Mouse (Mus musculus): ENCODE results near the gene Gramd1a.

DNA sequence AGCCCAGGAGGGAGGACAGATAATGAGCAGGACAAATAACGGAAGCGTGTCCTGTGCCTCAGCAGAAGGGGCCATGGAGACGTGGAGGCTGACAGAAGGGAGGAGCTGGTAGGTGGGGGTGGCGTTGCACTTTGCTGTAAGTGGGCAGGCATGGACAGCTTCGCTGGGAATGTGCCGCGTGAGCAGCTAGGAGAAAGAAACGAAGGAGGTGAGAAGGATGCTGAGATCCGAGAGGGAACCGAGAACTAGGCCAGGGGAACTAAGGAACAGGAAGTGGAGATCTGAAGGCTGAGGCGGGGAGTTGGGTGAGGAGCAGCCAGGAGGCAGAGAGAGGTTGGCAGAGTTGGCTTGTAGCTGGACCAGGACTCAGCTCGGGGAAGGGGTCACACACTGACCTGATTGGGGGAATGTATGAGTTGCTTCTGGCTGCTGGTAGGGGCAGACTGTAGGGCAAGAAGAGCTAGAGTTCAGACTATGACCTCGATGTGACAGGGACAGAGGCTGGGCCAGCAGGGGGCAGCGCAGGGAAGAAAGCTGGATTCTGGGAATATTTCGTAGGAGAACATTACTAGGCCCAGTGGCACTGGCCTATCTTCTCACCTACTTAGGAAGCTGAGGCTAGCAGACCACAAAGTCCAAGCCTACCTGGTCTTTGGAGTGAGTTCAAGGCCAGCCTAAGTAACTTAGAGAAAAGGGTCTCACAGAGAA is 50.5 kb downstream of the Gramd1a start:
- TF ChIP-seq CTCF (IDR thresholded peaks at IDR 0.05; ENCODE audit: extremely low read depth, insufficient read length, insufficient replicate concordance, low read depth, low read length) = peak; percentile 69; the same call in 1 of the 2 replicates
- no peak for TF ChIP-seq POLR2A (IDR thresholded peaks at IDR 0.05; ENCODE audit: low read depth, low read length)

Data from small intestine, adult 2 months (tissue).